Mouse (Mus musculus) NIH3T3 (cell line): Measurements from ENCODE around the gene Slc35b2.

Source experiments
- DNase-seq: peaks from one replicate; pipeline ENCODE4 v3.0.0-alpha.2; 2012; ENCODE audit warnings: low read depth

Gene Slc35b2

DNA sequence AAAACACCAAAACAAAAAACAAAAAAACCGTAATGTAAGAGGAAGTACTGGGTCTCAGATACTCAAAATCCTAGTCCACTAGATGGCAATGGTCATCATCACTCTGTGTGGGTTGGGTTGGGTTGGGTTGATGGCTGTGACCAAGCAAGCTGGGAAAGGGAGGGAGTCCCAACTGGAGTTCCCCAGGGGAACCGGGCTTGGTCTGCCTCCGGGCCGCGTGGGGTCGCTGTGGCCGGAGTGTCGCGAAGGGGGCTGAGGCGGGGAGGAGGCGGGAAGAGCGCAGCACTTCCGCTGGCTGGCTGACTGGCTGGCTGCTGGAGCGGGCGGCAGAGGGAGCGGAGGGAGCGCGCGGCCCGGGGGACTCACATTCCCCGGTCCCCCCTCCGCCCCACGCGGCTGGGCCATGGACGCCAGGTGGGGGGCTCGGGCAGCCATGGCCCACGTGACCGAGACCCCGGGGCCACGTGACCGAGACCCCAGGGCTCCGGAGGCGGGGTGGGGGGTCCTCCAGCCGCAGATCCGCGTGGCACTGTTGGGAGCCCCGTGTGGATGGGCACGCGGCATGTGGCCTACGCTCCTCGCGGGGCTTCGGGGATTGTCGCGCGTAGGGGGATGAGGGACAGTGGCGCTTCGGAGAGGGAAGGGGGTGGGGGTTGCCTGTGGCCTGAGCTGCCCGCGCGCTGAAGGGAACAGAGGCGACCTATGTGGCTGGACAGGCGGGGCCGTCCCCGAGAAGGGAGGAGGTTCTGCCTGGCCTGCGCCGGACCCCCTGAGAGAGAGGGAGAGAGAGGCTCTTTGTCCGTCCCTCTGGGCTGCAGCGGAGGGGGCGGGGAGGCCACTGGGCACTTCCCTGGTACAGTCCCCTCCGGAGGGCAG, at the start of gene Slc35b2:
Slc35b2 (plus strand) TSS at position 220 of the 876 bp plus-strand sequence.
- peak; percentile 97 for DNase-seq

DNA sequence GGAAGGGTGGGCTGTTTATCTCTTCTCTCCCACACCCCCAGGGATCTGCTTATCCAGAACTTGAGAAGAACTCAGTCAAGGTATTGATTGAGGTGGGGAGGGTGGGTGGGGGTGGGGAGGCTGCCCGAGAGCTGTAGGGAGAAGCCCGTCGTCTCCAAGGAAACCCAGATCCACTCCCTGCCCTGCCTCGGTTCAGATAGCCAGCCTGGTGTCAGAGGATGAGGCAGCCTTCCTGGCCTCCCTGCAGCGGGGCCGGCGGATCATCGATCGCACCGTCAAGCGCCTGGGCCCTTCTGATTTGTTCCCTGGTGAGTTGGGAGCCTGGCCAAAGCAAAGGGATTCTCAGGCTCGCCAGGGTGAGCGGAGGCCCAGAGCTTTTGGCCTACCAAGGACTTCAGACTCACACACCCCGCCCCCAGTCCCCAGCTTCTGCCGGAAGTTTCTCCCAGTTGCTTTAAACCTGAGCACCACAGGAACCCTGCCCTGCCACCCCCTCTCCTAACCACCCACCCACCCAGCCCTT, 48.4 kb upstream of the Slc35b2 start:
- DNase-seq: no peak

DNA sequence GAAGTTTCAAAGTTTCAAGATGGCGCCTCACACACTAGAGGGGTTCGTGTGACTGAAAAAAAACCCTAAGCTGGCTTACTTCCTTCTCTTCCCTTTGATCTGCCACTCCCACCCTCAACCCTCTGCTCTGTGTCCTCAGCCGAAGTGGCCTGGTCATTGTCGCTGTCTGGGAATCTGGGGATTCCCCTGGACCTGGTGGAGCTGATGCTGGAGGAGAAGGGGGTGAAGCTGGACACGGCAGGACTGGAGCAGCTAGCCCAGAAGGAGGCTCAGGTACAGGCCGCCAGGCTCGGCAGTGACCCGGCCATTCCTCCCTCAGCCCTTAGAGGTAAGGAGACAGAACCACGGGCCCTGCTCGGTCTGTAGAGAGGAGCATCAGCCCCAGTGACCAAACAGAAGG, 47.9 kb upstream of the Slc35b2 start:
- no peak for DNase-seq

DNA sequence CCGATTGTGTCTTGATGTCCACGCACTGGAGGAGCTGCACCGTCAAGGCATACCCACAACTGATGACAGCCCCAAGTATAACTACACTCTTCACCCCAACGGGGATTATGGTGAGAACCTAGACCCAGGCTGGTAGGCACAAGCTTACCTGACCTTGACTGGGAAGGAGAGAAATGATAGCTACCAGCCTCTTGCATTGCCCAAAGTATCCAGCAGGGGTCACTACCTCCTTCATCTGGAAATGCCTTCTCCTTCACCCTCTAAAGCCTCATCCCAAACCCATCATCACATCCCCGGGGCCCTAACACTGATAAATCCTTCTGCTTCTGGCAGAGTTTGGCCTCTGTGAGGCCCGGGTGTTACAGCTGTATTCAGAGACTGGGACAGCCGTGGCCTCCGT, 47.2 kb upstream of the Slc35b2 start:
- peak; percentile 86 for DNase-seq

DNA sequence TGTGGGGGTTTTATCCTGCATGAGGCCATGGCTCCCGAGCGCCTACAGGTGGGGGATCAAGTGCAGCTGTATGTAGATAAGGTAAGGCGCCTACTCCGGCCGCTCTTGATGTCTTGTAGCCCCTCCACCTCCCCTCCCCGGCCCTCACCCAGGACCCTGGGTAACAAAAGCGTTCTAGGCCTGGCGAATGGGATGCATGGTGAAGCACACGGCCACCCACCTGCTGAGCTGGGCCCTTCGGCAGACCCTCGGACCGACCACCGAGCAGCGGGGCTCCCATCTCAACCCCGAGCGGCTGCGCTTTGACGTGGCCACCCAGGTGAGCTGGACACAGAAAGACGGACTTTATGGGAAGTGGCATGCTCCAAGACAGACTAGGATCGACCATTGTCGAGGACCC, 46.5 kb upstream of the Slc35b2 start:
- DNase-seq: no peak

DNA sequence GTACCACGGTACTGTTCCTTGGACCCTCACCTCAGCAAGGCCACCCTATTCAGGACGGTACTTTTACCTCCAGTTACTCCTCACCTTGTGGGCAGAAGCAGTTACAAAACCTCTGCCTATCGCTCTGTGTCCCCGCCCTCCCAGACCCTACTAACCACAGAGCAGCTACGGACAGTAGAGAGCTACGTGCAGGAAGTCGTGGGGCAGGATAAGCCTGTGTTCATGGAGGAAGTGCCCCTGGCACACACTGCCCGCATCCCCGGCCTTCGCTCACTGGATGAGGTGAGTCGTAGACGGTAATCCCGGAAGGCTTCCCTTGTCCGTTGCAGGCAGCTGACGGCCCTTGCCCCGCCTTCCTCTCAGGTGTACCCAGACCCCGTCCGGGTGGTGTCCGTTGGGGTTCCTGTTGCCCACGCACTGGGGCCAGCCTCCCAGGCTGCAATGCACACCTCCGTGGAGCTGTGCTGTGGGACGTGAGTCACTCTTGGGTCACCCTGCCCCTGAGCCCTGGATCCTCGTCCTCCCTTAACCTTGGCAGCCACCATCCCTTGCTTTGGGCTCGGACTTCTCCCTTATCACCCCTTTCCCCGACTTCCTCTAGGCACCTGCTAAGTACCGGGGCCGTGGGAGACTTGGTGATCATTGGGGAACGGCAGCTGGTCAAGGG, 46.0 kb upstream of the Slc35b2 start:
- no peak for DNase-seq

DNA sequence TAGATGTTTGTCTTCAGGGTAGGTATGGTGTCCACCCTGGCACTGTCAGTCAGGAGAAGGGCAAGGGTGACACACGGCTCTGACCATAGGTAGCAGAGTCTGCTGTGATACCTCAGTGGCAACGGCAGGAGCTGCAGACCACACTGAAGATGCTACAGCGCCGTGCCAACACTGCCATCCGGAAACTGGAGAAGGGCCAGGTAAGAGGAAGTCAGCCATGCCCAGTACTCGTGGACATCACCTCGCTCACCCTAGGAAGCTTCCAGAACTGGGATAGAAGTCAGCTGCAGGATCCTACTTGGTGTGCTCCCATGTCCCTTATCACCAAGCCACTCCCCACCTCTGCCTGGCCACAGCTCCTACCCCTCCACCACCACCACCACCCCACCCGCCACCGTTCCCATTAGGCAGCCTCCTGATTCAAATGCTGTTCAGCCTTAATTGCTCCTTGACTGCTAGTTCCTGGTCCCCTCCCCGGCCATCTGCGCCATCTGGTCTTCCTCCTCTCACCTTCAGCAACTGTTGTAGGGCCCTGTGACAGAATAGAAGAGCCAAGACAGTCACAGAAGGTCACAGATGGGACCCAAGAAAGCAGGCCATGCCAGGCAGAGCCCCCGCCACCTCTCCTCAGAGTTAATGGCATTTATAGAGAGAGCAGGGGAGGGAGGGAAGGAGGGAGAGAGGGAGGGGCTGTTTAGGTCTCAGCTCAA, 44.8 kb upstream of the Slc35b2 start:
- no peak for DNase-seq

DNA sequence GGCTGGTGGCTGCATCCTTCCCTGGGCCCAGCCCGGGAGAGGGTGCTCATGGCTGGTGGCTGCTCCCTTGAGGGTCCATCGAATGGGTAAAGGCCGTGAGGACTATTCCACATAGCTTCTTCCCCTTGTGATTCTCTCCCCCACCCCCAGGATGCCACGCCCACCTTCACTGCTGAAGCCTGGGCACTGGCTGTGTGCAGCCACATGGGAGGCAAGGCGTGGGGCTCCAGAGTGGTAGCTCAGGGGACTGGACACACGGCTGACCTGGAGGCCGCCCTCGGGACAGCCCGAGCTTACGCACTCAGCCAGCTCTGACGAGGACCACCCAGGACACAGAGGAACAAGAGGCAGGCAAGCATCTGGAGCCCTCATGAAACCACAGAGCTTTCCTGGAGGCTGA, 43.5 kb upstream of the Slc35b2 start:
- DNase-seq: no peak

DNA sequence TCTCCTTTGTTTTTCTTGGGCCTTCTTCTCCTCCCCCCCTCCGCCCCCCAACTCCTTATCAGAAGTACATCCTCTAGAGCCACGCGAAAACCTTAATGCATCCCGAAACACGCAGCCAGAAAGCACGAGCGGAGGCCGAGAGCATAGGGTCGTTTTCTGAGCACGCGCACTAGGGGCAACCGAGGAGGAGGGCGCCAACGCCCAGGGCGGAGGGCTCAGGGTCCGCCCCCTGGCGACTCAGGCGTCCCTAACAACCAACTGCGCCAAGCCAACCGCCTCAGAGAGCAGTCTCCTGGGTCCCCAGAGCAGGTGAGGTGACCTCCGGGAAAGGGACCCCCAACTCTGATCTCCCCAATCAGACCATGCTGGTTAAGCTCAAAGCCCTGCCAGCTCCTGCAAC, 40.4 kb upstream of the Slc35b2 start, which contains the start of gene Tcte1:
Tcte1 (plus strand) TSS at position 172 of the 400 bp plus-strand sequence.
- no peak for DNase-seq

DNA sequence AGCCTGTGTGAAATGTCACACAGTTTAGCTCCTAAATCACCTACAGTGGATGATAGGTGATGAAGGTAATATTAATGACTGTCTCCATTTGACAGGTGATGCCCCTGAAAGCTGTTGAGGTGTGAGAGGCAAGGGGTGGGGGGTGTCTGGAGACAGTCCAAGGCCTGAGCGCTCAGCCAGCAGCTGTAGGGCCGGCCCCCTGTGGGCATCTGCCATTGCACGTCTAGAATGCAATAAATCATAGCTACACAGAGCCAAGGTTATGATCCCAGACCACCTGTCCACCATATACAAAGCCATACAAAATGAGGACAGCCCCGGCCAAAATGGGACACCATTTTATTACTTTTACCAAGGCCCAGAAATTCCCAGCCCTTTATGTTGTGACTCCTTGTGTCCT, 38.7 kb upstream of the Slc35b2 start:
- DNase-seq: no peak

DNA sequence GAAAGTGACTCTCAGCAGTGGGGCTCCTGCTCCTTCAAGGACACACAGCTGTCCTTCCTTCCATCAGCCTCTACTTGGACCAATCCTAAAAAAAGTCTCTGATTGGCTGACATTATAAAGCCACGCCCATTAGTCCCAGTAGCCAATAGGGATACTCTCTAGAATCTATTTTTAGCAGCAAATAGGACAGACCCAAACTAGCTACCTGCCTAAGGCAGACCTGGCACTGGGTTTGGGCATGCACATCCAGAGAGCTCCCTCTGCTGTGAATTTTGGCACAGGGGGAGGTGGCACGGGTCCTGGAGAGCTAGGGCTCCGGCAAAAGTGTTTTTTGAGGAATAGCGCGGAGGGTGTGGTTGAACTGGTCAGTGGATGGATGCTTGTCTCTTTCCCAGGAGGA, 37.1 kb upstream of the Slc35b2 start:
- peak; percentile 17 for DNase-seq

DNA sequence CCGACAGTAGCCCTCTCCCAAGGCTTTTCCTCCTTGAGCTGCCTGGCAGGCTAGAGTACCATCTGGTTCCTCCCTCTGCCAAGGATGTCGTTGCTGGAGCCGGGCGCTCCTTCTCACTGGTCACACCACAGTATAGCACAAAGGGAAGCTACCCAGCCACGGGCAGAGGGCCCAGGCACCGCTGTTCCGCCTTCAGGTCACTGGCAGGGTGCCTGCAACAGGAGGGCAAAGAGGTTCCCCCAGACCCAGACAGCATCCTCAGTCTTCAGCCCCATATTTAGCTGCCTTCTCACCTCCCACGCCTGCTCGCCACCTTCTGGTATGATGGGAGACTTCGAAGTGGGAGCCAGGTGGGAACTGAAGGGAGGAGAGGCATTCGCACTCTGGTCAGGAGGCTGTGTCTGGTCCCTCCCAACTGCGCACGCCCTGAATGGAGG, 33.3 kb upstream of the Slc35b2 start:
- DNase-seq: no peak

DNA sequence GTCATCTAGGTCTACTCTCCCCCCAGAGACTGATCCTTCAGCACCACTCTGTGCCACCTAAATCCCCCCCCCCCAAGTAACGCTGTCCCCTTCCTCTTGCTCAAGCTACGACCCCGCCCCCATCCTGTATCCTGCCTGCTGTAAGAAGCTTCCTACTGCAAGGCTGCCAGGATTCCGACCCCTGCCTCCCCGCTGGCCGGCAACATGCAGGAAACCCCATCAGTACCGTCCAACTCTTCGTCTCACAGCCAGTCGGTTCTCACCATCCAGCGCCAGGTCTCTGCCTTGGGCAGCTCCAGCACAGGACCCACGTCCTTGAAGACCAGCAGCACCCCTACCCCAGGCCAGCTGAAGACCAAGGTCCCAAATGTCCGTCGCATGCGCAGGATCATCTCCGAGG, 30.8 kb upstream of the Slc35b2 start:
- DNase-seq: no peak

DNA sequence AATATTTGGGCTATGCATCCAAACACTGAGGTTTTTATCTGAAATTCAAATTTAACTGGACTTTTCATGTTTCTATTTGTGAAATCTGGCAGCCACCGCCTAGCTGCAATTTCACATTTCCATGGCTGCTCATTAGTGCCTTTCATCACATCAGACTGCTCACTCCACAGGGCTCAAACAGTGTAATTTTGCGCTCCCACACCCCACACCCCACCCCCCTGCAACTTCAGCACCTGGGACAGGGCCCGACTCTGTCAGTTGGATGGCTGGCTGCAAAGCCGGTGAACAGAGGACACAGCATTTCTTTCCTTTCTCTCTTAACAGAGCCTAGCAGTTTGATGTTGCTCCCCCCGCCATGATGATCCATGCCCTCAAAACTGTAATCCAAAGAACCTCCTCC, 27.4 kb upstream of the Slc35b2 start:
- peak; percentile 69 for DNase-seq

DNA sequence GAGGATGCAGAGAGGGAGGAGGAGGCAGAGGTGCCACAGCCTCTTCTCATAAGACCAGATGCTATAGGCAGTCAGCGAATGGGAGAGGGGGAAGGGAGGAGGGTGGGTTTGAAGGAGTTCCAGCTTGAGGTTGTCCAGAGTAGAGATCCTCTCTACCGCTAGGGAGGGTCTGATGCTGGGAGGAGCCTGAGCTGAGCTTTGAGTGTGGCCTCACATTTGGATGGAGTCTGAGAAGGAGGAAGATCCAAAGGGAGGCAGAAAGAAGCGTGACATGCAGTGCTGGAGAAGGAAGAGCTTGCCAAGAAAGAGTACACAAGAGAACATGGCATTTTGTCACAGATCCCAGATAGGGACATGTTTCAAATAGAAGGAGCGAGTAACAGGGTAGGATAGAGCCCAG, 25.3 kb upstream of the Slc35b2 start:
- DNase-seq: no peak

DNA sequence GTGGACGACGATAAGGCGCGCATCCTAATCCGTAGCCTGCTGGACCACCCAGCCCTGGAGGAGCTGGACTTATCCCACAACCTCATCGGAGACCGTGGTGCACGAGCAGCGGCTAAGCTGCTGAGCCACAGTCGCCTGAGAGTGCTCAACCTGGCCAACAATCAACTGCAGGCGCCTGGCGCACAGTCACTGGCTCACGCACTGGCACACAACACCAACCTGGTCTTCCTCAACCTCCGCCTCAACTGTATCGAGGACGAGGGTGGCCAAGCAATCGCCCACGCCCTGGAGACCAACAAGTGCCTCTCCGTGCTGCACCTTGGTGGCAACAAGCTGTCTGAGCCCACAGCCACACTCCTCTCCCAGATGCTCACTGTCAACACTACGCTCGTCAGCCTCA, 24.0 kb upstream of the Slc35b2 start:
- no peak for DNase-seq

DNA sequence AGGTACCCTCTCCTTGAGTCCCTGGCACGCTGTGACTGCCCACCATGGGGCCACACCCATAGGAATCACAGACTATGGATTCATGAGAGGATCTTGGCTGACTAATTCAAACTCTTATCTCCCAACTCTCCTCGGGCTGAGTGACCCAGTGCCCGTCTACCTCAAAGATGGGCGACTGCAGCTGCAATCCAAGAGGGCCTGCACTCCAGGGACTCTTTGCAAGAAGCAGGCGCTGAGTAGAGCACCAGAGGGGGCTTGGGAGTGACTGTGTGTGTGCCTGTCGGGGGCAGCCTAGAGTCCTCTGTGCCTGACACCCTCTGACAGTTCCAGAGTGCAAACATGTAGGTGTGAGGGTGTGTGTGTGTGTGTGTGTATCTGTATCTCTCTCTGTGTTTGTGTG, 21.5 kb upstream of the Slc35b2 start:
- no peak for DNase-seq

DNA sequence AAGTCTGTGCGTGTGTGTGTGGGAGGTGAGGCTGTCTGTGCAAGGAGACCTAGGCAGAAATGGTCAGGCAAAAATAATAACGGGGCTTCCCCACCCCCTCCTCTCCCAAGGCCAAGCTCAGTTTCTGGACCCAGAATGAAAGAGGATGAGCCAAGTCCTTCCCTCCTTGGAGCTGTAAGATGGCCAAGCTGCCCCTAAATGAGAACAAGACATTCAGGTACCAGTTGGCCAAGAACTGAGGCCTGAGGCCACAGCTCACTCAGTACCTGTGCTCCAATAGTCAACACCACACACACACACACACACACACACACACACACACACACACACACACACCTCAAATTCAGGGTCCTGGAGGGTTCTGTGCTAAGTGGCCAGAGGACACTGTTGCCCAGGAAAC, 21.0 kb upstream of the Slc35b2 start:
- no peak for DNase-seq

DNA sequence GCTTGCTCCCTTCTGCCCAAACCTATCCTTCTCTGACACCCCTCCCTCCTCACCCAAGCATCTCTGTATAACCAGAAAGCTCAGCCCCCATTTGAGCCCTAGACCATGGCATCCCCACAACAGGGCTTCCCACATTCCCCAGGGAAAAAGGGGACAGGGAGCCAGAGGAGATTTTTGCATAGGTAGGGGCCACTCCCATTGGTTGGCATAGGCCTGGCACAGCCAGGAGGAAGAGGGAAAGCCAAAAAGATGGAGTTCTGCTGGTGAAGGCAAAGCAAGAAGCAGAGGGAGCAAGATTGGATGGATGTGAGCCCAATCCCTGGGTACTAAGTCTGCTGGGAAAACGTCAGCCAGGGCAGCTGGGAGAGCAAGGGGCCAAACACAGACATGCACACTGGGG, 20.6 kb upstream of the Slc35b2 start:
- DNase-seq: no peak

DNA sequence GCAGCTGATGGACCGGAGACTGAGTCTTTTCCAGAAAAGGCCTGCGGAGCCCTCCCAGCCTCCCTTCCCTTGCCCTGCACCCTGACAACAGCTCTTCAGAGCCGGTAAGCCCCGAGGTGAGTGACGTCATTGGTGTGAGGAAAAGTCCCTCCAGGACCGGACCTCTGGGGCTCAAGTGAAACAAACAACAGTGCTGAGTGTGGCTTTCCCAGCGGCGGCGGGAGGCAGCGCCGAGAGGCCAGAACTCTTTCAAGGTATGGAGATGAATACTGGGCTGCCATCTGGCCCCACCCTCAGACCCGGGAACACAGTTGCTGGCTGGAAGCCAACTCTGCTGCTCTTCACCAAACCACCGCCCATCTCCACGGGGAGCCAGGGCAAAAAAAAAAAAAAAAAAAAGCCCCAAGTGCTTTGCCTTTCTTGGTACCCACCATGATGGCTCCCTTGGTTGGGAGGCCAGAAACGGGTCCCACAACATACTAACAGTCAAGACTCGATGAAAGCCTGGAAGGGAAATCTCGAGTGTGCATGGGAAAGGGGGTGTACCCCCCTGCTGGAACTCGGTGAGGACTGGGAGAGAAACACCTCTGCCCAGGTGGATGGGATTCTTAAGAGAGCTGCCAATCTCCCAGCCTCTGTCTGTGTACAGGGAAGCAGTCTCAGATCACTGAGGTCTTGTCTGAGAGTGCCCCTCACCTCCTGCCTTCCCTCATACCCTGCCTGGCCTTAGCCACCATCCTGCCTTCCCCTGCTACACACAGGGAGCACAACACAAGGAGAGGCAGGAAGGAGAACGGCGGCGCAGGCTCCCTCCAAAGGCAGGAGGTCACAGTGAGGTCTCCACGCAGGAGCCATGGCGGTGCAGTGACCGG, 19.4 kb upstream of the Slc35b2 start:
- DNase-seq: peak; percentile 30

DNA sequence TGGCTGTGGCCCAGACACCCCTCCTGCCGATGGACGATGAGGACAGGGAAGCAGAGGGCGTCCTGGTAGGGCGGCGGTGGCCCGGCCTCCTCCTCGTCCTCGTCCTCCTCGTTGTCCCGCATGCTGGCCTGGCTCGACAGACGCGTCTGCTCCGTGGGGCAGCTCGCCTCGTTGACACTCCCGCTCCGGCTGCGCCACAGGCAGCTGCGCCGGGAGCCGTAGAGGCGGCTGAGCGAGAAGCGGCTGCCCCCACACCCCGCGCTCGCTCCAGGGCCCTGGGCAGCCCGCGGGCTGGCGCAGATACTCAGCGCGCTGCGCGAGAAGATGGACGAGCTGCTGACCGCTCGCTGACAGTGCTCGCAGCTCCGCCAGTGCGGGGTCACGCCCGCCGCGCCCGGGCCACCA, 18.8 kb upstream of the Slc35b2 start:
- DNase-seq: no peak
